Mouse (Mus musculus): ENCODE measurements around the gene Dner. TPM values are rescaled to one million over a fixed set of nuclear protein-coding genes. Genes with fewer than 3 reads are reported as not detected.

The Dner gene
- not detected for polyA plus RNA-seq (2014; fragmentation: Illumina TruSeq; extraction: RNeasy Lipid Tissue Mini Kit (QIAGEN cat#74804); ENCODE audit: low read depth, low replicate concordance)

GRCm38 (mm10) chr1:84695517-84696411, at the start of gene Dner:
Gene Dner (minus strand): TSS chr1:84696221.

GRCm38 (mm10) chr1:84363967-84364366, 332.1 kb downstream of the Dner start, which contains the start of gene Pid1:
Gene Pid1 (minus strand): TSS chr1:84364180.

Other genes with a start within 250 kb of the Dner start
- 16.3 TPM for gene Fbxo36, start 143.6 kb upstream of the Dner start, polyA plus RNA-seq (2014; fragmentation: Illumina TruSeq; extraction: RNeasy Lipid Tissue Mini Kit (QIAGEN cat#74804); ENCODE audit: low read depth, low replicate concordance)
- gene Trip12, start 144.3 kb upstream of the Dner start, polyA plus RNA-seq (2014; fragmentation: Illumina TruSeq; extraction: RNeasy Lipid Tissue Mini Kit (QIAGEN cat#74804); ENCODE audit: low read depth, low replicate concordance), result 228 TPM
- gene Slc16a14, start 238.9 kb upstream of the Dner start, polyA plus RNA-seq (2014; fragmentation: Illumina TruSeq; extraction: RNeasy Lipid Tissue Mini Kit (QIAGEN cat#74804); ENCODE audit: low read depth, low replicate concordance), result 51.4 TPM